Mouse (Mus musculus): ENCODE measurements around the gene Rad23b. TPM values are rescaled to one million over a fixed set of nuclear protein-coding genes. Genes with fewer than 3 reads are reported as not detected.
"Not testable (repeated sequence)": the region's sequence is repeated elsewhere in the genome, so short reads cannot be mapped to it uniquely, and the experiment has no call there.

Gene Rad23b
- polyA plus RNA-seq, 1 experiment: 140 TPM

DNA sequence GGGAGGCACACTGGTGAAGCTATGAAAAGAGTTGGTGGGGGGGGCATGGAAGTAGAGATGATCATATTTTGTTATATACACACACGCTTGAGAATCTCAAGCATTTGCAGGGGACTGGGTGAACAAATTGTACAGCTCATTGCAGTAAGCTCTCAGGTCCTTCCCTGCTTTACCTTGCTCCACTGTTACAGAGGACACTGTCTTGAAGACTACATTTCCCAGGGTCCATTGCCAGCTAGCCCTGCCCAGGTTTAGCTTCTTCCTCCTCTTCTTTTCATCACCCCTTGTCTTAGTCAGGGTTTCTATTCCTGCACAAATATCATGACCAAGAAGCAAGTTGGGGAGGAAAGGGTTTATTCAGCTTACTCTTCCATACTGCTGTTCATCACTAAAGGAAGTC is 56.7 kb downstream of the Rad23b start:
- H3K4me3 ChIP-seq (ENCODE audit: insufficient read depth, low read depth, low read length): no peak overlapping the region
- TF ChIP-seq POLR2A (IDR thresholded peaks at IDR 0.05; ENCODE audit: low read depth, low read length) (no peak), CTCF (conservative IDR thresholded peaks at IDR 0.05; ENCODE audit: insufficient read depth, insufficient read length, low read depth, low read length) (no peak)
- no peaks in the 10 kb centered on the region for H3K4me1 ChIP-seq (ENCODE audit: control insufficient read depth, insufficient read depth, low read length)
- no peak overlapping the region for H3K27ac ChIP-seq (ENCODE audit: insufficient read depth, low read depth, low read length)
- H3K36me3 ChIP-seq (ENCODE audit: control insufficient read depth, insufficient read depth, low read length): no peaks in the 10 kb centered on the region
- H3K27me3 ChIP-seq (replicated peaks; ENCODE audit: control insufficient read depth, insufficient read depth, low read length): no peaks in the 10 kb centered on the region
- DNase-seq: no peak
- WGBS: 94% methylated on average over 1 of the region's 1 CpGs

DNA sequence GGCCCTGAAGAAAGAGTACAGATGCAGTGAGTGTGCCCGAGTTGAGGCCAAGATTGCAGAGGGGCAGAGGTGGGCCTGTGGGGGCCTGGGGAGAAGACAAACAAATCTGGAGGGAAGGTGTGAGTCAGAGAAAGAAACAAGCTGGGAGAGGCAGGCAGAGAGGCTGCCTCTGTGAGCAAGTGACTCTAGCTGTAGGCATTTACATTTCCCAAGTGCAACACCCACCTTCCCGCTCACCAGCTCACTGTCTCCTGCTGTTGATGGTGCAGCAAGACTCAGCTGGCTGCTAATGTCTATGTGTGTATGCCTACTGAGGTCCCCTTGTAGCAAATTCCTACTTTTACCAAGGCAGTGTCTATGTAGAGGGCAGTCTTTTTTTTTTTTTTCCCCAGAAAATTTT is 58.2 kb downstream of the Rad23b start:
- H3K4me1 ChIP-seq (ENCODE audit: control insufficient read depth, insufficient read depth, low read length): no peaks in the 10 kb centered on the region
- DNase-seq: no peak
- WGBS: 81% methylated on average over 2 of the region's 2 CpGs
- no peaks in the 10 kb centered on the region for H3K36me3 ChIP-seq (ENCODE audit: control insufficient read depth, insufficient read depth, low read length)
- H3K4me3 ChIP-seq (ENCODE audit: insufficient read depth, low read depth, low read length): no peak overlapping the region
- no peak overlapping the region for H3K27ac ChIP-seq (ENCODE audit: insufficient read depth, low read depth, low read length)
- no peak for TF ChIP-seq POLR2A (IDR thresholded peaks at IDR 0.05; ENCODE audit: low read depth, low read length)
- TF ChIP-seq CTCF (conservative IDR thresholded peaks at IDR 0.05; ENCODE audit: insufficient read depth, insufficient read length, low read depth, low read length): no peak
- H3K27me3 ChIP-seq (replicated peaks; ENCODE audit: control insufficient read depth, insufficient read depth, low read length): no peaks in the 10 kb centered on the region

GRCm38 (mm10) chr4:55409025-55409424 is 59.2 kb downstream of the Rad23b start:
- no peak for TF ChIP-seq POLR2A (IDR thresholded peaks at IDR 0.05; ENCODE audit: low read depth, low read length)
- TF ChIP-seq CTCF (conservative IDR thresholded peaks at IDR 0.05; ENCODE audit: insufficient read depth, insufficient read length, low read depth, low read length): no peak
- no peak overlapping the region for H3K4me3 ChIP-seq (ENCODE audit: insufficient read depth, low read depth, low read length)
- no peaks in the 10 kb centered on the region for H3K36me3 ChIP-seq (ENCODE audit: control insufficient read depth, insufficient read depth, low read length)
- no peak overlapping the region for H3K27ac ChIP-seq (ENCODE audit: insufficient read depth, low read depth, low read length)
- WGBS: 95% methylated on average over 16 of the region's 16 CpGs
- no peaks in the 10 kb centered on the region for H3K4me1 ChIP-seq (ENCODE audit: control insufficient read depth, insufficient read depth, low read length)
- H3K27me3 ChIP-seq (replicated peaks; ENCODE audit: control insufficient read depth, insufficient read depth, low read length): no peaks in the 10 kb centered on the region
- no peak for DNase-seq

DNA sequence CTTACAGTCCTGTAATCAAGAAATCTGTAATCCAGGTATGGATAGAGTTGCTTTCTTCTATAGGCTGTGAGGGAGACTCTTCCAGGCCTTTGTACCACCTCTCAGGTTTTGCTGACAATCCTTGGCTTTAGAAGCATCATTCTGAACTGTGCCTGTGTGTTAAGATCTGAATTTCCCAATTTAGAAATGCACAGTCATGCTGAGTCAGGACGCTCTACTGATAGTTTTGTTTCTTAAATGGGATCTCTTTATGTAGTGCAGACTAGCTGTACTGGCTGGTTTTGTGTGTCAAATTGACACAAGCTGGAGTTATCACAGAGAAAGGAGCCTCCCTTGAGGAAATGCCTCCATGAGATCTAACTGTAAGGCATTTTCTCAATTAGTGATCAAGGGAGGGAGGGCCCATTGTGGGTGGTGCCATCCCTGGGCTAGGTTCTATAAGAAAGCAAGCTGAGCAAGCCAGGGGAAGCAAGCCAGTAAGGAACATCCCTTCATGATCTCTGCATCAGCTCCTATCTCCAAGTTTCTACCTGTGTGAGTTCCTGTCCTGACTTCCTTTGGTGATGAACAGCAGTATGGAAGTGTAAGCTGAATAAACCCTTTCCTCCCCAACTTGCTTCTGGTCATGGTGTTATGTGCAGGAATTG is 59.9 kb downstream of the Rad23b start:
- not testable (repeated sequence) for H3K36me3 ChIP-seq (ENCODE audit: control insufficient read depth, insufficient read depth, low read length); DNase-seq; H3K27ac ChIP-seq (ENCODE audit: insufficient read depth, low read depth, low read length); H3K27me3 ChIP-seq (replicated peaks; ENCODE audit: control insufficient read depth, insufficient read depth, low read length); H3K4me1 ChIP-seq (ENCODE audit: control insufficient read depth, insufficient read depth, low read length); H3K4me3 ChIP-seq (ENCODE audit: insufficient read depth, low read depth, low read length)
- 96% methylated on average over 1 of the region's 1 CpGs for WGBS

DNA sequence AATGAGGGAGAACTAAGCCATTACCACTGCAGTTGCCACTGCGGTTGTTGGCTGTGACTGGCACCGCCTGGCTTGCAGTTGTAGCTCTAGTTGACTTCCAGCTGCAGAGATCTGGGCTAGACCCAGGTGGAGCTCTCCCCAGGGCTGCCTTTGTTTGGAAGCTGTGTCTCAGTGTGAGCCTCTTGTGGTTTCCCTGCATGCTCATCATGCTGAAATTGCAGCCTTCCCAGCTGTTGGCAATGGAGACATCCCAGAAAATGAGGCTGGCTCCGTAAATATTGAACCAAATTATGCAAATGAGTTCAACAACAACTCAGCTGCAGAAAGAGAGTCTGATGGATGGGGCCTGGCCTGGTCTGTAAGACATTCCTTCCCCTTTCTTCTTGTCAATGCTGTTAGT is 66.0 kb downstream of the Rad23b start:
- DNase-seq: no peak
- Histone ChIP-seq H3K27ac (ENCODE audit: insufficient read depth, low read depth, low read length) (no peak overlapping the region), H3K4me3 (ENCODE audit: insufficient read depth, low read depth, low read length) (no peak overlapping the region), H3K36me3 (ENCODE audit: control insufficient read depth, insufficient read depth, low read length) (no peaks in the 10 kb centered on the region), H3K27me3 (replicated peaks; ENCODE audit: control insufficient read depth, insufficient read depth, low read length) (no peaks in the 10 kb centered on the region), H3K4me1 (ENCODE audit: control insufficient read depth, insufficient read depth, low read length) (no peaks in the 10 kb centered on the region)
- no peak for TF ChIP-seq CTCF (conservative IDR thresholded peaks at IDR 0.05; ENCODE audit: insufficient read depth, insufficient read length, low read depth, low read length)
- no peak for TF ChIP-seq POLR2A (IDR thresholded peaks at IDR 0.05; ENCODE audit: low read depth, low read length)
- WGBS: 61% methylated on average over 3 of the region's 3 CpGs

DNA sequence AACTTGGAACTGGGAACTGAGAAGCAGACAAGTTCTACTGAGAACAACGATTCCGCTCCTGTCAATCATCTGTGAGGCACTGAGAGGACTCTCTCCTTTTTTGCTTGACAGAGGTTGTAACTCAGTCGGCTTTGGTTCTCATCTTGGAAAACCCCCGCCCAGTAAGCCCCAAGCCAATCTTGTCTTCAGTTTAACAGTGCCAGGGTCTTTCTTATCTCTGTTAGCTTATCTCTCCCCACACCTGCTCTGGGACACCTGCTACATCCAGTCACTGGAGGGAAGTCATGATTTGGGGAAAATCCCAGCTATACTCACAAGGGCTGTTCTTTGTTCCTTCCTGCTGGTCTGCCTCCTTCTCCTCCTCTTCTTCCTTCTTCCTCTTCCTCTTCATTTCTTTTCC is 76.4 kb downstream of the Rad23b start:
- no peaks in the 10 kb centered on the region for H3K4me1 ChIP-seq (ENCODE audit: control insufficient read depth, insufficient read depth, low read length)
- TF ChIP-seq CTCF (conservative IDR thresholded peaks at IDR 0.05; ENCODE audit: insufficient read depth, insufficient read length, low read depth, low read length) (no peak), POLR2A (IDR thresholded peaks at IDR 0.05; ENCODE audit: low read depth, low read length) (no peak)
- 80% methylated on average over 4 of the region's 4 CpGs for WGBS
- DNase-seq: no peak
- H3K27me3 ChIP-seq (replicated peaks; ENCODE audit: control insufficient read depth, insufficient read depth, low read length): no peaks in the 10 kb centered on the region
- no peak overlapping the region for H3K4me3 ChIP-seq (ENCODE audit: insufficient read depth, low read depth, low read length)
- H3K27ac ChIP-seq (ENCODE audit: insufficient read depth, low read depth, low read length): no peak overlapping the region
- no peaks in the 10 kb centered on the region for H3K36me3 ChIP-seq (ENCODE audit: control insufficient read depth, insufficient read depth, low read length)

Other genes with a start within 250 kb of the Rad23b start
- 8.5 and 11.4 TPM in 2 replicates for gene Klf4, start 182.4 kb downstream of the Rad23b start, polyA plus RNA-seq (2012; rRNA removed)

All from kidney, adult 2 months (tissue).